Mouse (Mus musculus): ENCODE results near the gene Tnfrsf13c. TPM values are rescaled to one million over a fixed set of nuclear protein-coding genes. Genes with fewer than 3 reads are reported as not detected.

The Tnfrsf13c gene
- polyA plus RNA-seq, 1 experiment from 2014 or later = 0.14 TPM

DNA sequence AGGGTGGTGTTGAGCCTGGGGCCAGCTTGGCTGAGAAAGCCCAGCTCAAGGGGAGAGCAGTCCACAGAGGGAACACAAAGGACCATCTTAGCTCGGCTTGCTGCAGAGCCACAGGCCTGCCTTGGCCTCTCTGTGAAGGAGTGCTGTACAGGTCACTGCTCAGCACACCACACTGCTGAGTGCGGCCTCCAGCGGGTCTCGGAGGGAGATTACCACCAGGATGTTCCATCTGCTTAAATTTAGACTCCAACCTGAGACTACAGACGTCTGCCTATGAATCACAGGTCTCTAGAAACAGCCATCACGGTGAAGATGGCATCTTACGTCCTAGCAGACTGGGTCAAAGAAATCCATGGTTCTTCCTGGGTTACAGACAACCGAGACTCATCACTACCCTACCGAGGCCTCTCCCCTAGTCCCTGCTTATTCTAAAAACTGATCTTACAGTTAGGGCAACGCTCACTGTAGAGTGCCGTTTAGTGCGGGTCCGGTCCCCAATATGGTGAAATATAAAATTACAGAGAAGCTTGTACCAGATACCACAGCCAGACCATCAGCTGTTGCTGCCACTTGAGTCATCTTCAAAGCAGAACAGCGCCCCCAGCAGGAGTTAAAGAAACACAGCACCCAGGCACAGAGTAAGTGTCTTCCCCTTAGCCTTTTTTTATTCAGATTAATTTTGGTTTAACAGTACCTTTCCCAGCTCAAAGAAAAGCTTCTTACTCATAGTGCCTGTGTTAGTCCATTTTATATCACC is 2.9 kb downstream of the Tnfrsf13c start:
- Histone ChIP-seq H3K9me3 (replicated peaks; ENCODE audit: control insufficient read depth, low read length, poor library complexity, severe bottlenecking) (no peaks in the 10 kb centered on the region), H3K27ac (ENCODE audit: low read length) (no peak overlapping the region), H3K4me3 (ENCODE audit: low read depth, low read length) (no peak overlapping the region), H3K4me2 (ENCODE audit: low read length) (no peak overlapping the region), H3K4me1 (ENCODE audit: control insufficient read depth, insufficient read depth, low read length) (peaks cover 8% of the 10 kb centered on the region; the same call in 1 of the 2 replicates), H3K36me3 (ENCODE audit: control insufficient read depth, insufficient read depth, low read length) (no peaks in the 10 kb centered on the region), H3K9ac (ENCODE audit: low read depth, low read length) (no peak overlapping the region), H3K27me3 (ENCODE audit: control insufficient read depth, insufficient read depth, low read depth, low read length) (peaks cover 6% of the 10 kb centered on the region; the same call in 1 of the 2 replicates)
- 66% methylated on average over 14 of the region's 14 CpGs for WGBS
- no peak for ATAC-seq

DNA sequence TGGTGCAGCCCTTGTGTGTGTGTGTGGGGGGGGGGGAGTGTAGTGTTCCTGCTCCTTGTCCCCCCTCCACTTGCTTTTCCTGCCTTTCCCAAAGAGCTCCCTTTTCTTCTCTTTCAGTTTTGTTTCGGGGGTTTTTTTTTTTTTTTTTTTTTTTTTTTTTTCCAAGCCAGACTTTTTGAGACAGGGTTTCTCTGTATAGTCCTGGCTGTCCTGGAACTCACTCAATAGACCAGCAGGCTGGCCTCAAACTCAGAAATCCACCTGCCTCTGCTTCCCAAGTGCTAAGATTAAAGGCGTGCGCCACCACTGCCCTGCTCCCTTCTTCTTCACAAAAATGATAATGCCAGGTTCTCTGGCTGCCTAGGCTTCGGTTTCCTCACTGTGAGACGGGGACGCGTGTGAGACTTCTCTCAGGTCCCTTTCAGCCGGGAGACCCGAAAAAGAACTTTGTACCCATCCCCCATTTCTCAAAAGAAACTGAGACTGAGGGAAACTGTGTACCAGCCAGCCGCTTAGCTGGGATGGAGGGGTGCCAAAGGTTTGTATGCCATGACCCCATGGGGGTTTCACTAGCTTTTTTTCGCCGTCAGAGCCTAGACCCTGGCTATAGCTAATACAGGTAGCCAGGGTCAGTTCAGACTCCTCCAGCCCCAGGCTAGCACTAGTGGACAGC is 4.0 kb downstream of the Tnfrsf13c start:
- Histone ChIP-seq H3K4me1 (ENCODE audit: control insufficient read depth, insufficient read depth, low read length) (peaks cover 11% of the 10 kb centered on the region), H3K9me3 (replicated peaks; ENCODE audit: control insufficient read depth, low read length, poor library complexity, severe bottlenecking) (no peaks in the 10 kb centered on the region), H3K4me3 (ENCODE audit: low read depth, low read length) (no peak overlapping the region), H3K36me3 (ENCODE audit: control insufficient read depth, insufficient read depth, low read length) (no peaks in the 10 kb centered on the region), H3K27ac (ENCODE audit: low read length) (no peak overlapping the region), H3K9ac (ENCODE audit: low read depth, low read length) (no peak overlapping the region), H3K27me3 (ENCODE audit: control insufficient read depth, insufficient read depth, low read depth, low read length) (peaks cover 14% of the 10 kb centered on the region), H3K4me2 (ENCODE audit: low read length) (no peak overlapping the region)
- no peak for ATAC-seq
- 60% methylated on average over 11 of the region's 12 CpGs for WGBS

DNA sequence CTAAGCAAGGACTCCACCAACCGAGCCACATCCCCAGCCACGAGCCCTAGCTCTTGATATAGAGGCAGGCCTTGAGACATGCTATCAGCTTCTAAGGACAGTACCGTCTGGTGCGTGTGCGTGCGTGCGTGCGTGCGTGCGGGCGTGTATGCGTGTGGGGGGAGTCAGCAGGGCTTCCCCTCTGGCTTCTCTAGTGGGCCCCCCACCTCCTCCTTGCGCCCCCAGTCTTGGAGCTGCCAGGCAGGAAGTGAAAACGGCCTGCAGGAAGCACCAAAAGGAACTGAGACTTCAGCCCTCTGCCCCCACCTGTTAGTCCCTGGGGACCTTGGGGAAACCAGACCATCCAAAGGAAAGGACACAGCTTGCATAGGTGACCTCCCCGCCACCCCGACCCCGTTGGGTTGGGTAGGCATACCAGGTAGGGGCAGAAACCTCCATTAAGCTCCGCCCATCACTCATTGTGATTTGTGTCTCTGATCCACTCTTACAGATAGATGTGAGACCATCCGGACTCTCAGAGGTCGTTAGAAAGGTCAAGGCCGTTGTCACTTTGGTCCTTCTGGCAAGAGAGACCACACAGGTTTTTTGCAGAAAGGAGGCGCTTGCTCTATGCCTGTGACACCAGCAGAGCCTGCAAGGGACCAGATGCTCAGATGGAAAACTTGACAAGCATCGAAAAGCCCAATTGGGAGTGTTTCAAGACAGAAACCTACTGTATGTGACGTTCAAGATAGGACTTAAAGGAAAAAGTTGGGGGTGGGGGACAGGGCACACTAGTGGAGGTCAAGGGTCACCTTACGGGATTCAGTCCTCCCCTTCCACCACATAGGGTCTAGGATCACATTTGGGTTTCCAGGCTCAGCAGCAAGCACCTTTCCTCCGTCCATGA is 5.1 kb downstream of the Tnfrsf13c start:
- 84% methylated on average over 26 of the region's 26 CpGs for WGBS
- H3K4me1 ChIP-seq (ENCODE audit: control insufficient read depth, insufficient read depth, low read length) = peaks cover 10% of the 10 kb centered on the region
- H3K9me3 ChIP-seq (replicated peaks; ENCODE audit: control insufficient read depth, low read length, poor library complexity, severe bottlenecking) = no peaks in the 10 kb centered on the region
- H3K4me2 ChIP-seq (ENCODE audit: low read length) = no peak overlapping the region
- peaks cover 21% of the 10 kb centered on the region for H3K27me3 ChIP-seq (ENCODE audit: control insufficient read depth, insufficient read depth, low read depth, low read length)
- no peaks in the 10 kb centered on the region for H3K36me3 ChIP-seq (ENCODE audit: control insufficient read depth, insufficient read depth, low read length)
- no peak for ATAC-seq
- no peak overlapping the region for H3K4me3 ChIP-seq (ENCODE audit: low read depth, low read length)
- no peak overlapping the region for H3K27ac ChIP-seq (ENCODE audit: low read length)
- no peak overlapping the region for H3K9ac ChIP-seq (ENCODE audit: low read depth, low read length)

DNA sequence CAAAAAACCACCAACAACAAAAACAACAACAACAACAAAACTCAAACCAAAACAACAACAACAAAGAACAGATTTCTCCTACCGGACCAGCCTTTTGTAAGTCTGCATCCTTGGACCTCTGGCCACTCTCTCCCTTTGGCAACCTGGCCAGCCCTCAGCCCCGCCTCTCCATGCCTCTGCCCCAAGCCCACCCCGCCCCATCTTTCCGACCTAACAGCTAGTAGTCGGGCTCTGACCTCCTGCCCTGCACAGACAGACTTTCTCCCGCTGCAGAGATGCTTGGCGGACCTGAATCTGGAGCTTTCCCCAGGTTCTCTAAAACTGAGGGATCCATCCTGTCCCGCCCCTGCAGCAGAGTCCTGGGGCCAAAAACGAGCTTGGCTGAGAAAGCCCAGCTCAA is 6.2 kb downstream of the Tnfrsf13c start:
- H3K4me1 ChIP-seq (ENCODE audit: control insufficient read depth, insufficient read depth, low read length) = peaks cover 5% of the 10 kb centered on the region; the same call in 1 of the 2 replicates
- 35% methylated on average over 9 of the region's 9 CpGs for WGBS

DNA sequence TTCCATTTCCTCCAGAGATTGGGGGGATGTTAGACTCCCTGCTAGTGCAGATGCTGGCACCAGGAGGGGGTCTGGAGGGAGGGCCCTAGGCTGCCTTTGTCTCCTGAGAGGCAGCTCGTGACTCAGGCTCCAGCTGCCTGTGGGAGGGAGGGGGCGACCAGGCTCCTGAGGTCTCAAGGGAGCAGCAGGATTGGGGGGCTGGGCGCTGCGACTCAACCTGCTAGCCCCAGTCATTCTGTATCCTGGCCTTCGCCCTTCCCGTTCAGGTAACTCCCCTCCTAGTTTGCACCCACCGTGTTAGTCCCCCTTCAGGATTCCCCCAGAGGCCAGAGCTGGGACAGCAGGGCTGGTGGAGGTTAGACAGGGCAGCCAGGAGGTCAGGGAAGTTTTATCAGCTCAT is 7.1 kb downstream of the Tnfrsf13c start:
- Histone ChIP-seq H3K27ac (ENCODE audit: low read length) (no peak overlapping the region), H3K4me2 (ENCODE audit: low read length) (no peak overlapping the region), H3K9ac (ENCODE audit: low read depth, low read length) (no peak overlapping the region), H3K27me3 (ENCODE audit: control insufficient read depth, insufficient read depth, low read depth, low read length) (peaks cover 37% of the 10 kb centered on the region), H3K36me3 (ENCODE audit: control insufficient read depth, insufficient read depth, low read length) (no peaks in the 10 kb centered on the region), H3K4me3 (ENCODE audit: low read depth, low read length) (no peak overlapping the region), H3K9me3 (replicated peaks; ENCODE audit: control insufficient read depth, low read length, poor library complexity, severe bottlenecking) (no peaks in the 10 kb centered on the region), H3K4me1 (ENCODE audit: control insufficient read depth, insufficient read depth, low read length) (peaks cover 13% of the 10 kb centered on the region)
- no peak for ATAC-seq
- WGBS = 6% methylated on average over 7 of the region's 7 CpGs

More for the DNA sequence above, 6.2 kb downstream of the Tnfrsf13c start:
- ATAC-seq = no peak
- H3K9ac ChIP-seq (ENCODE audit: low read depth, low read length) = no peak overlapping the region
- no peak overlapping the region for H3K4me2 ChIP-seq (ENCODE audit: low read length)
- peaks cover 28% of the 10 kb centered on the region for H3K27me3 ChIP-seq (ENCODE audit: control insufficient read depth, insufficient read depth, low read depth, low read length)
- no peaks in the 10 kb centered on the region for H3K36me3 ChIP-seq (ENCODE audit: control insufficient read depth, insufficient read depth, low read length)
- no peaks in the 10 kb centered on the region for H3K9me3 ChIP-seq (replicated peaks; ENCODE audit: control insufficient read depth, low read length, poor library complexity, severe bottlenecking)
- H3K27ac ChIP-seq (ENCODE audit: low read length) = no peak overlapping the region
- no peak overlapping the region for H3K4me3 ChIP-seq (ENCODE audit: low read depth, low read length)

DNA sequence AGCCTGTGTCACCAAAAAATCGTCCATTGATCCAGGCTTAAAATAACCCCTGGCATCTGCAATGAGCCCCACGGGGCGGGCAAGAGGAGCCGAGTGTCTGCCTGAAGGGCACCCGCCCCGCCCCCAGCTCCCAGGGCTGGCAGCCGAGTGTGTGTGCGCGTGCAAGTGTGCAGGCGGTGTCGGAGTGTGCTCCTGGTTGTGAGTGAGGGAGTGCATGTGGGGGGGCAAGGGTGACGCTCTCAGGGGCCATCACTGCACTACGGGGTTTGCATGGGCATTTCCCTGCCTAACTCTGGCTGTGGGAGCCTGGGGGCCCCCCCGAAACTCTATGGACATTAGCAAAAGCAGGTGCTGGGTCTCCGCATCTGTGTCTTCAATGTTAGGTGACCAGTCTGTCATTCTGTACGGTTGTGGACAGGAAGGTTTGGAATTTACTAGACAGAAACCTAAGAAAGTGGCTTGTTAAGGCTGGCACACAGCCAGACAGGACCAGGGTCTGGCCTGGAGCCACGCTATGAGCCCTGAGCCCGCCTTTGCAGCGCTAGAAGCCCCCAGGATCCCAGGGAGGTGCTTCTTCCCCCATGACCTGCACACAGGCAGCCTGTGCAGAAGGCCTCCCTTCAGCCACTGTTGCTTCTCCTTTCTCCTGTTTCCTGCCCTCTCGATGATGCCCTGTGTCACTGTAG is 7.9 kb downstream of the Tnfrsf13c start:
- Histone ChIP-seq H3K9ac (ENCODE audit: low read depth, low read length) (no peak overlapping the region), H3K36me3 (ENCODE audit: control insufficient read depth, insufficient read depth, low read length) (no peaks in the 10 kb centered on the region), H3K4me3 (ENCODE audit: low read depth, low read length) (no peak overlapping the region), H3K9me3 (replicated peaks; ENCODE audit: control insufficient read depth, low read length, poor library complexity, severe bottlenecking) (no peaks in the 10 kb centered on the region), H3K4me1 (ENCODE audit: control insufficient read depth, insufficient read depth, low read length) (peaks cover 20% of the 10 kb centered on the region), H3K27ac (ENCODE audit: low read length) (no peak overlapping the region), H3K27me3 (ENCODE audit: control insufficient read depth, insufficient read depth, low read depth, low read length) (peaks cover 44% of the 10 kb centered on the region), H3K4me2 (ENCODE audit: low read length) (no peak overlapping the region)
- WGBS = 43% methylated on average over 20 of the region's 20 CpGs
- ATAC-seq = no peak

DNA sequence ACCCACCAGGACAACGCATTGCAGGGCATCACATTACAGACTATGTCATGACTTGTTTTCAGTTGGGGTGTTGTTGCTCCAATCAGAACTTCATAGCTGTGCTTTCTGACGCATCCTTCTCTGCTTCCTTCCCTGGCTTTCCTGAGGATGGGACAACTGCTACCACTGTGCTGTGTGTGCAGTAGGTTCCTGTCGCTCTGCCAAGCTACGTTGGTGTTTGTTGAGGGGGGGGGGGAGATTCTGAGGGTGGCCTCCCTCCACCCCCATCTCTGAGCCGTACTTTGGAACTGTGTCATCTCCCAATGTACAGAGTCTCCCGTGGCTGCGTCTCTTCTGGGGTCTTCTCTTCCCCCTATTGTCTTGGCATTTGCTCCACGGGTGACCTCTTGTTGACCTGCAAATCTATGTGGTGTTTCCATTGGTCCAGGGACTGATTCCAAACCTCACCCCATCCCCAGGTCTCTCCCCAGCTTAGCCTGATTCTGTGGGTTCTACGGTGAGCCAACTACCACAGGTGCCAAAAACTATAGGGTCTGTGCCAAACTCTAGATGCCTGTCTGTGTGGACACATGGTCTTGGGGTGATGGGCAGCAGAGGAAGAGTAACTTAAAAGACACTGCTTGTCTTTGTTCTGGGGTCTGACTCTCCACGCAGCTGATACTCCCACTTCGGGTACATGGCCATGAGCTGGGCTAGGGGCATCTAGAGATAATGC is 8.7 kb downstream of the Tnfrsf13c start:
- peaks cover 51% of the 10 kb centered on the region for H3K27me3 ChIP-seq (ENCODE audit: control insufficient read depth, insufficient read depth, low read depth, low read length)
- ATAC-seq = no peak
- H3K9ac ChIP-seq (ENCODE audit: low read depth, low read length) = no peak overlapping the region
- H3K27ac ChIP-seq (ENCODE audit: low read length) = no peak overlapping the region
- WGBS = 36% methylated on average over 11 of the region's 11 CpGs
- no peak overlapping the region for H3K4me2 ChIP-seq (ENCODE audit: low read length)
- no peaks in the 10 kb centered on the region for H3K9me3 ChIP-seq (replicated peaks; ENCODE audit: control insufficient read depth, low read length, poor library complexity, severe bottlenecking)
- H3K4me1 ChIP-seq (ENCODE audit: control insufficient read depth, insufficient read depth, low read length) = peaks cover 20% of the 10 kb centered on the region
- H3K4me3 ChIP-seq (ENCODE audit: low read depth, low read length) = no peak overlapping the region
- no peaks in the 10 kb centered on the region for H3K36me3 ChIP-seq (ENCODE audit: control insufficient read depth, insufficient read depth, low read length)

DNA sequence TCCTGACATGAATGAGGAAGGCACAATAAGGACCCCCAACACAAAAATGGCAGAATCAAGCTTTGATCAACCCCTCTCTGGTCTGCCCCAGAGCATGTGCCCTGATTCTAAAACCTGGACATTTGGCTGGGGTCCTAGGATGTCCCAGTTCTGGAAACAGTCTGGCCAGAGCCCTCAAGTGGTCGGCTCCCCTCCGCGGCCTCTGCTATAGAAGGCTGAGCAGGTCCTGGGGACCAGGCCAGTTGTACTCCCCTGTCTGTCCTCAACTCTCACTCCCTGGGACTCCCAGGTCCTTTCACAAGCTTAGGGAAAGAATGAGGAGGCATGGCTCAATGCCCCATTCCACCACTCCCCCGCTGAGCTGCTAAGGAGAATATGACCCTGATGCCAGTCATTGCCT is 10.9 kb downstream of the Tnfrsf13c start:
- Histone ChIP-seq H3K4me1 (ENCODE audit: control insufficient read depth, insufficient read depth, low read length) (peaks cover 20% of the 10 kb centered on the region), H3K9ac (ENCODE audit: low read depth, low read length) (no peak overlapping the region), H3K27me3 (ENCODE audit: control insufficient read depth, insufficient read depth, low read depth, low read length) (peaks cover 64% of the 10 kb centered on the region), H3K27ac (ENCODE audit: low read length) (no peak overlapping the region), H3K4me2 (ENCODE audit: low read length) (no peak overlapping the region; the same call in 1 of the 2 replicates), H3K36me3 (ENCODE audit: control insufficient read depth, insufficient read depth, low read length) (no peaks in the 10 kb centered on the region), H3K9me3 (replicated peaks; ENCODE audit: control insufficient read depth, low read length, poor library complexity, severe bottlenecking) (no peaks in the 10 kb centered on the region), H3K4me3 (ENCODE audit: low read depth, low read length) (no peak overlapping the region)
- WGBS = 5% methylated on average over 4 of the region's 4 CpGs
- ATAC-seq = no peak
